Mouse (Mus musculus) myocyte (in vitro differentiated cells): ENCODE results near the gene Epb41l4b. TPM values are rescaled to one million over a fixed set of nuclear protein-coding genes. Genes with fewer than 3 reads are reported as not detected.

Experiments used
- H3K27me3 ChIP-seq: one replicate; pipeline ENCODE4 v1.6.1; 2011; ENCODE audit not compliant: control insufficient read depth, insufficient read depth, insufficient read length
- H3K36me3 ChIP-seq: one replicate; pipeline ENCODE4 v1.6.1; 2011; ENCODE audit not compliant: control insufficient read depth, insufficient read depth
- H3K4me2 ChIP-seq: one replicate; pipeline ENCODE4 v1.6.1; 2011; ENCODE audit warnings: low read depth, control low read depth
- H3K4me3 ChIP-seq: one replicate; pipeline ENCODE4 v1.5.1; 2011; ENCODE audit warnings: mild to moderate bottlenecking, control low read depth, moderate library complexity
- H3K79me2 ChIP-seq: one replicate; pipeline ENCODE4 v1.6.1; 2011; ENCODE audit not compliant: control insufficient read depth, insufficient read depth
- H3ac ChIP-seq: one replicate; pipeline ENCODE4 v1.6.1; 2011; ENCODE audit not compliant: control insufficient read depth, insufficient read length
- CEBPB ChIP-seq: IDR thresholded peaks from 2 replicates; pipeline ENCODE4 v1.6.1; 2011; ENCODE audit warnings: mild to moderate bottlenecking, moderate library complexity; ENCODE audit not compliant: poor library complexity, insufficient read depth, severe bottlenecking
- E2F4 ChIP-seq: IDR thresholded peaks from one replicate; pipeline ENCODE4 v1.6.1; 2011; ENCODE audit warnings: mild to moderate bottlenecking, control low read depth, moderate library complexity; ENCODE audit not compliant: insufficient read depth
- MAX ChIP-seq: IDR thresholded peaks from one replicate; pipeline ENCODE4 v1.6.1; 2011; ENCODE audit warnings: low read depth, mild to moderate bottlenecking, control low read depth
- MYOD1 ChIP-seq, 3 experiments: IDR thresholded peaks; one replicate each; pipeline ENCODE4 v1.6.1; 2011; ENCODE audit warnings: control low read depth in 2 of 3, low read depth in 2 of 3, mild to moderate bottlenecking in 2 of 3, moderate library complexity in 1 of 3; ENCODE audit not compliant: insufficient read length in 2 of 3, control insufficient read depth in 1 of 3
- MYOG ChIP-seq, 3 experiments: IDR thresholded peaks; one replicate each; pipeline ENCODE4 v1.6.1; 2011; ENCODE audit warnings: control low read depth in 2 of 3, low read depth in 2 of 3, mild to moderate bottlenecking in 2 of 3; ENCODE audit not compliant: insufficient read length in 2 of 3, control insufficient read depth in 1 of 3, insufficient read depth in 1 of 3
- POLR2A ChIP-seq: IDR thresholded peaks from one replicate; pipeline ENCODE4 v1.6.1; 2011; ENCODE audit warnings: low read depth, mild to moderate bottlenecking, control low read depth, moderate library complexity; ENCODE audit not compliant: insufficient read length
- POLR2AphosphoS2 ChIP-seq: IDR thresholded peaks from one replicate; pipeline ENCODE4 v1.6.1; 2011; ENCODE audit warnings: low read depth, control low read depth; ENCODE audit not compliant: insufficient read length
- REST ChIP-seq: IDR thresholded peaks from one replicate; pipeline ENCODE4 v1.6.1; 2011; ENCODE audit warnings: mild to moderate bottlenecking, control low read depth, moderate library complexity; ENCODE audit not compliant: insufficient read depth, insufficient read length
- SRF ChIP-seq: IDR thresholded peaks from one replicate; pipeline ENCODE4 v1.6.1; 2011; ENCODE audit warnings: low read depth; ENCODE audit not compliant: control insufficient read depth, insufficient read length
- TCF12 ChIP-seq: IDR thresholded peaks from one replicate; pipeline ENCODE4 v1.6.1; 2011; ENCODE audit warnings: mild to moderate bottlenecking, control low read depth; ENCODE audit not compliant: poor library complexity, insufficient read depth, severe bottlenecking
- TCF3 ChIP-seq: IDR thresholded peaks from one replicate; pipeline ENCODE4 v1.6.1; 2011; ENCODE audit warnings: low read depth, control low read depth; ENCODE audit not compliant: insufficient read length
- USF1 ChIP-seq: IDR thresholded peaks from one replicate; pipeline ENCODE4 v1.6.1; 2011; ENCODE audit warnings: low read depth, mild to moderate bottlenecking, control low read depth, moderate library complexity
- polyA plus RNA-seq: library from polyadenylated mRNA; unstranded; fragments of >200 nt; fragmentation: generic; extraction: Trizol; gene quantifications from one replicate; pipeline ENCODE4 v1.2.1, GENCODE M21; 2012; ENCODE audit warnings: missing spikeins

Epb41l4b gene
- polyA plus RNA-seq, 1 experiment: 0.31 TPM

DNA sequence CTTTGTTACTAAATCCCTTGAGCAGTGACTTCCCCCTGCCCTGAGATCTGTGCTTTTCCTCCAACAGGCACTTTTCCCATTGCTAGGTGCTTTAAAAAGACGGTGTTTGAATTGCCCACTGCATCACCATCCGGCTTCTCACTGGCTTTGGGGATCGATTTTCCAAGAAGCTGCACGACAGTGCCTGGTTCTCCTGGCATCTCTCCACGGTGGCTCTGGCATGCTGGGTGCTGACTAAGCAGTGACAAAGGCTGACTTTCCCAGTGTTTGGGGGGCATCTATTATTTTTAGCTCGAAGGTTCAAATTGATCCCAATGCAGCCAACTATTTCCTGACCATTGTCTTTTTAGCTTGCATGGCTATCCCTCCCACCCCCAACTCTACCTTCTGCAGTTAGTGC is 94.7 kb downstream of the Epb41l4b start:
- peaks cover 20% of the 10 kb centered on the region for H3K27me3 ChIP-seq
- no peaks in the 10 kb centered on the region for H3K36me3 ChIP-seq
- no peaks in the 10 kb centered on the region for H3K79me2 ChIP-seq
- TF ChIP-seq POLR2AphosphoS2 (no peak), MAX (no peak), CEBPB (no peak), MYOG (IDR thresholded peaks at IDR 0.05; ENCODE audit: control insufficient read depth in 1 of 3, insufficient read depth in 1 of 3, insufficient read length in 2 of 3, low read depth in 2 of 3) (no peak), E2F4 (no peak), MYOD1 (IDR thresholded peaks at IDR 0.05; ENCODE audit: control insufficient read depth in 1 of 3, insufficient read length in 2 of 3, low read depth in 2 of 3) (no peak), POLR2A (no peak), SRF (no peak), TCF12 (no peak), REST (no peak), TCF3 (no peak), USF1 (no peak)
- no peak overlapping the region for H3K4me3 ChIP-seq
- H3K4me2 ChIP-seq: no peak overlapping the region
- no peak overlapping the region for H3ac ChIP-seq

DNA sequence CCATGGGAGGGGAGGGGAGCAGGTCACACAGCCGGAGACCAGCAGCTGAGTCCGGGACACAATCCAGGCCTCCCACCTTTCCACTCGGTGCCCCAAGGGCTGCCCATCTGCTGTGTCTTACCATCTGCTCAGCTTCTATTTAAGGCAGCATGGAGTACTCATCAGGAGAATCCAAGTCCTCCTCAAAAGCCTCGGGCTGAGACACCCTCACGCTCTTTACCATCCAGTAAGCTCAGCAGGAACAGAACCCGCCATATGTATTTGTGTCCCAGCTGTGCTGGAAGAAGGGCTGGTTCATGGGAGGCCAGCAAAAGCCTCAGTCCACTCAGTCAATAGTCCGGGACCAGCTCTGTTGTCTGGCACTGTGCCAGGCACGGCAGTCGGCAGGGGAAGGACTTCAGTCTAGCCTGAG is 97.1 kb downstream of the Epb41l4b start:
- Histone ChIP-seq H3ac (no peak overlapping the region), H3K79me2 (no peaks in the 10 kb centered on the region), H3K36me3 (no peaks in the 10 kb centered on the region), H3K4me3 (no peak overlapping the region), H3K27me3 (peaks cover 23% of the 10 kb centered on the region), H3K4me2 (no peak overlapping the region)
- no peak for TF ChIP-seq MYOD1 (IDR thresholded peaks at IDR 0.05; ENCODE audit: control insufficient read depth in 1 of 3, insufficient read length in 2 of 3, low read depth in 2 of 3)
- no peak for TF ChIP-seq USF1
- no peak for TF ChIP-seq MYOG (IDR thresholded peaks at IDR 0.05; ENCODE audit: control insufficient read depth in 1 of 3, insufficient read depth in 1 of 3, insufficient read length in 2 of 3, low read depth in 2 of 3)
- no peak for TF ChIP-seq POLR2A
- TF ChIP-seq MAX: no peak
- no peak for TF ChIP-seq TCF12
- TF ChIP-seq SRF: no peak
- TF ChIP-seq TCF3: no peak
- no peak for TF ChIP-seq REST
- TF ChIP-seq POLR2AphosphoS2: no peak
- no peak for TF ChIP-seq E2F4
- no peak for TF ChIP-seq CEBPB

DNA sequence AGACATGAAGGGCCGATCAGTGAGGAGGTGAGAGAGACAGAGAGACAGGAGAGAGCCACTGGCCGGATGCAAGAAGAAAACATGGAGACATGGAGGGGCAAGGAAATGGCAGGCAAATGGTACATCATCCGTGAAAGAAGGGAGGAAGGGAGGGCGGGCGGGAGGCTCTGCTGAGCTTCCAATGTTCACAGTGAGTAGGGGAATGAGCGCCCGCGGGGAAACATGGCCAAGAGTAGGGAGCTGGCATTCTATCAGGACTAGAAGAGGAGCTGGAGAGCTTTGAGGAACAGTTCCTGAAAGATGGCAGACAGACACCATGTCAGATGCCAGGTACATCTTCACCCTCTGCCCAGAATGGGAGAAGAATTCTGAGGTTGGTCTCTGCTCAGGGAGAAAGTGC is 99.6 kb downstream of the Epb41l4b start:
- TF ChIP-seq TCF3: no peak
- TF ChIP-seq E2F4: no peak
- no peak for TF ChIP-seq MYOD1 (IDR thresholded peaks at IDR 0.05; ENCODE audit: control insufficient read depth in 1 of 3, insufficient read length in 2 of 3, low read depth in 2 of 3)
- no peak for TF ChIP-seq USF1
- no peak for TF ChIP-seq TCF12
- no peak for TF ChIP-seq MAX
- TF ChIP-seq POLR2A: no peak
- TF ChIP-seq MYOG (IDR thresholded peaks at IDR 0.05; ENCODE audit: control insufficient read depth in 1 of 3, insufficient read depth in 1 of 3, insufficient read length in 2 of 3, low read depth in 2 of 3): no peak
- no peak for TF ChIP-seq SRF
- TF ChIP-seq POLR2AphosphoS2: no peak
- no peak for TF ChIP-seq CEBPB
- no peak for TF ChIP-seq REST
- no peaks in the 10 kb centered on the region for H3K79me2 ChIP-seq
- H3ac ChIP-seq: no peak overlapping the region
- H3K4me2 ChIP-seq: no peak overlapping the region
- H3K4me3 ChIP-seq: no peak overlapping the region
- H3K27me3 ChIP-seq: peaks cover 23% of the 10 kb centered on the region
- no peaks in the 10 kb centered on the region for H3K36me3 ChIP-seq

DNA sequence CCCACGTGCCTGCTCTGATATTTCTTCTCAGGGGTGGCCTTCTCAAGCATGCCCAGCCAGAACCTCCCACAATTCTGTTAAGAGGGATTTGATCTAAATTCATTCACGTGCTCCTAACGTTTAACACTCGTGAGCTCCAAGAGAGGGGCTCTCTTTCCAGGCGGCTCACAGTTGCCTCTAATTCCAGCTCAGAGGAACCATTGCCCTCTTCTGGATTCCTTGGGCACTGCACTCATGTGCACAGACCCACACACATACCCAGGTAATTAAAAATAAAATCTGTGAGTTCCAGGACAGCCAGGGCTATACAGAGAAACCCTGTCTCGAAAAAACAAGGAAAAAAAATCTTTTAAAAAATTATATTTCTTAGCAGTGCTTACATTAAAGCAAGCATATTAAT is 101.6 kb downstream of the Epb41l4b start:
- H3K4me3 ChIP-seq: no peak overlapping the region
- H3K27me3 ChIP-seq: peaks cover 24% of the 10 kb centered on the region
- no peaks in the 10 kb centered on the region for H3K36me3 ChIP-seq
- no peak overlapping the region for H3K4me2 ChIP-seq
- H3ac ChIP-seq: no peak overlapping the region
- TF ChIP-seq SRF (no peak), USF1 (no peak), TCF12 (no peak), POLR2A (no peak), POLR2AphosphoS2 (no peak), MYOD1 (IDR thresholded peaks at IDR 0.05; ENCODE audit: control insufficient read depth in 1 of 3, insufficient read length in 2 of 3, low read depth in 2 of 3) (no peak), CEBPB (no peak), REST (no peak), TCF3 (no peak), E2F4 (no peak)
- no peaks in the 10 kb centered on the region for H3K79me2 ChIP-seq

DNA sequence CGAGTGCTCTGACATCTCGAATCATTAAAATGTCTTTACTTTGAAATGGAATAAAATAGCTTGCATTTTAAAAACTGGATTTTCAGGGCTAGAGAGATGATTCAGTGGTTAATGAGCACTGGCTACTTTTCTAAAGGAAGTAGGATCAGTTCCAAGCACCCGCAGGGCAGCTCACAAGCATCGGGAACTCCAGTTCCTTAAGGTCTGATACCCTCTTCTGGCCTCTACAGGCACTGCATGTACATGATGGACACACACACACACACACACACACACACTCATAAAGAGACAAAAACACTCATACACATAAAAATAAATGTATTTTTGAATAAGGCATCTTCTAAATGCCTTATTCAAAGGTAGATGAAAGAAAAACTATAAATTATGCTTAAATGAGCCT is 102.0 kb downstream of the Epb41l4b start:
- Histone ChIP-seq H3K36me3 (no peaks in the 10 kb centered on the region), H3K4me3 (no peak overlapping the region), H3ac (no peak overlapping the region), H3K4me2 (no peak overlapping the region), H3K27me3 (peaks cover 20% of the 10 kb centered on the region), H3K79me2 (no peaks in the 10 kb centered on the region)
- TF ChIP-seq MAX (no peak), CEBPB (no peak), MYOD1 (IDR thresholded peaks at IDR 0.05; ENCODE audit: control insufficient read depth in 1 of 3, insufficient read length in 2 of 3, low read depth in 2 of 3) (no peak), SRF (no peak), USF1 (no peak), POLR2AphosphoS2 (no peak), POLR2A (no peak), TCF12 (no peak), MYOG (IDR thresholded peaks at IDR 0.05; ENCODE audit: control insufficient read depth in 1 of 3, insufficient read depth in 1 of 3, insufficient read length in 2 of 3, low read depth in 2 of 3) (no peak), E2F4 (no peak), TCF3 (no peak), REST (no peak)
